Mouse (Mus musculus) embryonic fibroblast, embryonic 13.5 days (primary cell): Measurements from ENCODE around the gene Gm47985.
"Not testable (repeated sequence)": the region's sequence is repeated elsewhere in the genome, so short reads cannot be mapped to it uniquely, and the experiment has no call there.

ENCODE experiments used
- CTCF ChIP-seq: IDR thresholded peaks from 2 replicates; pipeline ENCODE4 v1.5.1; 2011; ENCODE audit warnings: mild to moderate bottlenecking, control low read depth, low read length, moderate library complexity, borderline replicate concordance; ENCODE audit not compliant: insufficient read depth
- POLR2A ChIP-seq: IDR thresholded peaks from 2 replicates; pipeline ENCODE4 v1.6.1; 2011; ENCODE audit warnings: low read depth, mild to moderate bottlenecking, control low read depth, low read length, moderate library complexity

DNA sequence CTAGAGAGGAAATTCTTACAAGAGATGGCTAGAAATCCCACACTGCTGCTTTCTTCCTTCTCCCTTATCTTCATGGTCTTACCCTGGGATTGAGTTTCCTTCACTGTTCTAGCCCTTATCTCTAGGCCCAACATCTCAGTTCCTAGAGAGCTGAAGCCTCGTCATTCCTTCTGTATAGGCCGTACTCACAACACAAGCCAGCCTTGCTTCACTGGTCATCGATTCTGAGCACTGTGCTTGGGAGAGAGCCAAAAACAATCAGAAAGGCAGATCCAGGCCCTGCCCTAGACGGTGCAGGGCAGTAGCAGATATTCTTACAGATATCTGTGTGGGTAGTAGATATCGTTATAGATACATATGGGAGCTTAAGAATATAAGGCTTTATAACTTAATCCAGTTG, 20.4 kb downstream of the Gm47985 start:
- not testable (repeated sequence) for TF ChIP-seq CTCF, POLR2A
